Mouse (Mus musculus): Measurements from ENCODE around the gene Prkca. TPM values are rescaled to one million over a fixed set of nuclear protein-coding genes. Genes with fewer than 3 reads are reported as not detected.
"Not testable (repeated sequence)": the region's sequence is repeated elsewhere in the genome, so short reads cannot be mapped to it uniquely, and the experiment has no call there.

Prkca gene
- polyA plus RNA-seq, 1 experiment from 2014 or later, result 12.6 TPM

GRCm38 (mm10) chr11:108091238-108091637, 252.5 kb downstream of the Prkca start:
- H3K9me3 ChIP-seq (ENCODE audit: control insufficient read depth, low read length), result no peaks in the 10 kb centered on the region
- no peak overlapping the region for H3K4me2 ChIP-seq (ENCODE audit: low read depth, low read length)
- no peak overlapping the region for H3K27ac ChIP-seq (ENCODE audit: low read depth, low read length)

GRCm38 (mm10) chr11:108090706-108091105, 253.0 kb downstream of the Prkca start:
- no peaks in the 10 kb centered on the region for H3K36me3 ChIP-seq (ENCODE audit: control insufficient read depth, insufficient read depth, low read length)
- WGBS, result 69% methylated on average over 8 of the region's 8 CpGs
- H3K27ac ChIP-seq (ENCODE audit: low read depth, low read length), result no peak overlapping the region
- no peaks in the 10 kb centered on the region for H3K4me1 ChIP-seq (ENCODE audit: control insufficient read depth, insufficient read depth, low read length)
- H3K9me3 ChIP-seq (ENCODE audit: control insufficient read depth, low read length), result no peaks in the 10 kb centered on the region
- ATAC-seq (ENCODE audit: low read depth), result no peak
- no peak overlapping the region for H3K9ac ChIP-seq (replicated peaks; ENCODE audit: low read depth, low read length)
- H3K27me3 ChIP-seq (ENCODE audit: control insufficient read depth, insufficient read depth, low read length), result no peaks in the 10 kb centered on the region
- H3K4me2 ChIP-seq (ENCODE audit: low read depth, low read length), result no peak overlapping the region
- no peak overlapping the region for H3K4me3 ChIP-seq (ENCODE audit: low read depth, low read length)

More at GRCm38 (mm10) chr11:108091238-108091637, 252.5 kb downstream of the Prkca start:
- H3K27me3 ChIP-seq (ENCODE audit: control insufficient read depth, insufficient read depth, low read length), result no peaks in the 10 kb centered on the region
- ATAC-seq (ENCODE audit: low read depth), result no peak
- no peaks in the 10 kb centered on the region for H3K36me3 ChIP-seq (ENCODE audit: control insufficient read depth, insufficient read depth, low read length)
- no peak overlapping the region for H3K4me3 ChIP-seq (ENCODE audit: low read depth, low read length)
- no peaks in the 10 kb centered on the region for H3K4me1 ChIP-seq (ENCODE audit: control insufficient read depth, insufficient read depth, low read length)
- no peak overlapping the region for H3K9ac ChIP-seq (replicated peaks; ENCODE audit: low read depth, low read length)
- WGBS, result 92% methylated on average over 3 of the region's 3 CpGs

- Histone ChIP-seq H3K4me3 (ENCODE audit: low read depth, low read length) (no peak overlapping the region), H3K27me3 (ENCODE audit: control insufficient read depth, insufficient read depth, low read length) (no peaks in the 10 kb centered on the region)
Observed at GRCm38 (mm10) chr11:108088063-108088462, 255.7 kb downstream of the Prkca start.

DNA sequence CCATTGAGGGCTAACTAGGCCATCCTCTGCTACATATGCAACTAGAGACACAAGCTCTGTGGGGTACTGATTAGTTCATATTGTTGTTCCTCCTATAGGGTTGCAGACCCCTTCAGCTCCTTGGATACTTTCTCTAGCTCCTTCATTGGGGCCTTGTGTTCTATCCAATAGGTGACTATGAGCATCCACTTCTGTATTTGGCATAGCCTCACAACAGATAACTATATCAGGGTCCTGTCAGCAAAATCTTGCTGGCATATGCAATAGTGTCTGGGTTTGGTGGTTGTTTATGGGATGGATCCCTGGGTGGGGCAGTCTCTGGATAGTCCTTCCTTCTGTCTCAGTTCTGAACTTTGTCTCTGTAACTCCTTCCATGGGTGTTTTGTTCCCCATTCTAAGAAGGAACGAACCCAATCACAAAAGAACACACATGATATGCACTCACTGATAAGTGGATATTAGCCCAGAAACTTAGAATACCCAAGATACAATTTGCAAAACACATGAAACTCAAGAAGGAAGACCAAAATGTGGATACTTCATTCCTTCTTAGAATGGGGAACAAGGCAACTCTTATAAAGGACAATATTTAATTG, 256.5 kb downstream of the Prkca start:
- not testable (repeated sequence) for H3K36me3 ChIP-seq (ENCODE audit: control insufficient read depth, insufficient read depth, low read length); H3K27ac ChIP-seq (ENCODE audit: low read depth, low read length); H3K27me3 ChIP-seq (ENCODE audit: control insufficient read depth, insufficient read depth, low read length); ATAC-seq (ENCODE audit: low read depth); H3K4me2 ChIP-seq (ENCODE audit: low read depth, low read length); H3K4me3 ChIP-seq (ENCODE audit: low read depth, low read length); H3K9ac ChIP-seq (replicated peaks; ENCODE audit: low read depth, low read length); H3K9me3 ChIP-seq (ENCODE audit: control insufficient read depth, low read length); H3K4me1 ChIP-seq (ENCODE audit: control insufficient read depth, insufficient read depth, low read length)
- 79% methylated on average over 1 of the region's 1 CpGs for WGBS

More at GRCm38 (mm10) chr11:108088063-108088462, 255.7 kb downstream of the Prkca start:
- Histone ChIP-seq H3K9me3 (ENCODE audit: control insufficient read depth, low read length) (no peaks in the 10 kb centered on the region), H3K36me3 (ENCODE audit: control insufficient read depth, insufficient read depth, low read length) (no peaks in the 10 kb centered on the region), H3K9ac (replicated peaks; ENCODE audit: low read depth, low read length) (no peak overlapping the region), H3K4me1 (ENCODE audit: control insufficient read depth, insufficient read depth, low read length) (no peaks in the 10 kb centered on the region), H3K4me2 (ENCODE audit: low read depth, low read length) (no peak overlapping the region), H3K27ac (ENCODE audit: low read depth, low read length) (no peak overlapping the region)
- no peak for ATAC-seq (ENCODE audit: low read depth)
- WGBS, result 93% methylated on average over 5 of the region's 5 CpGs

DNA sequence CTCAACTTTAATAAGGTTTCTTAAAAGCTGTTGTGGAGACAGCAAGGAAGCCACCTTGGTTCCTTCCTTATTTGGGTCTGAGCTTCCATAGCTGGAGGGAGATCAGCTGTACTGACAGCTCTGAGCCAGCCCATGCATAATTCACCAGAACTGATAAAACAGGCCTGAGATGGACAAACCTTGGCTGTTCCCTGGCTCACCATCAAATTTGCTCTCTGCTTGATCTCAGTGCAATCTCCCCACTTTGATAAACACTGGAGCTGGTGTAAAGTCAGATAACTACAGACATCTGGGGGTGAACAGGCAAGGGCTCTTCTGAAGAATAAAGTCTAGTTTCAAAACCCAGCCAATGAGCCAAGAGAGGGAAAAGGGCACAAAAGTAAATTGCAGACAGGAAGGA, 261.1 kb downstream of the Prkca start:
- no peak overlapping the region for H3K4me2 ChIP-seq (ENCODE audit: low read depth, low read length)
- no peak overlapping the region for H3K9ac ChIP-seq (replicated peaks; ENCODE audit: low read depth, low read length)
- H3K4me3 ChIP-seq (ENCODE audit: low read depth, low read length), result no peak overlapping the region
- ATAC-seq (ENCODE audit: low read depth), result no peak
- H3K27me3 ChIP-seq (ENCODE audit: control insufficient read depth, insufficient read depth, low read length), result no peaks in the 10 kb centered on the region
- no peaks in the 10 kb centered on the region for H3K36me3 ChIP-seq (ENCODE audit: control insufficient read depth, insufficient read depth, low read length)
- no peaks in the 10 kb centered on the region for H3K4me1 ChIP-seq (ENCODE audit: control insufficient read depth, insufficient read depth, low read length)
- no peak overlapping the region for H3K27ac ChIP-seq (ENCODE audit: low read depth, low read length)
- no peaks in the 10 kb centered on the region for H3K9me3 ChIP-seq (ENCODE audit: control insufficient read depth, low read length)

GRCm38 (mm10) chr11:108079946-108080650, 263.6 kb downstream of the Prkca start:
- WGBS, result 82% methylated on average over 5 of the region's 5 CpGs
- Histone ChIP-seq H3K4me2 (ENCODE audit: low read depth, low read length) (no peak overlapping the region), H3K27ac (ENCODE audit: low read depth, low read length) (no peak overlapping the region), H3K9me3 (ENCODE audit: control insufficient read depth, low read length) (no peaks in the 10 kb centered on the region), H3K36me3 (ENCODE audit: control insufficient read depth, insufficient read depth, low read length) (no peaks in the 10 kb centered on the region), H3K27me3 (ENCODE audit: control insufficient read depth, insufficient read depth, low read length) (no peaks in the 10 kb centered on the region), H3K4me1 (ENCODE audit: control insufficient read depth, insufficient read depth, low read length) (no peaks in the 10 kb centered on the region), H3K9ac (replicated peaks; ENCODE audit: low read depth, low read length) (no peak overlapping the region), H3K4me3 (ENCODE audit: low read depth, low read length) (no peak overlapping the region)
- no peak for ATAC-seq (ENCODE audit: low read depth)

- no peak overlapping the region for H3K9ac ChIP-seq (replicated peaks; ENCODE audit: low read depth, low read length)
- no peak overlapping the region for H3K4me2 ChIP-seq (ENCODE audit: low read depth, low read length)
- no peaks in the 10 kb centered on the region for H3K9me3 ChIP-seq (ENCODE audit: control insufficient read depth, low read length)
- H3K4me3 ChIP-seq (ENCODE audit: low read depth, low read length), result no peak overlapping the region
- 88% methylated on average over 5 of the region's 5 CpGs for WGBS
- H3K27me3 ChIP-seq (ENCODE audit: control insufficient read depth, insufficient read depth, low read length), result no peaks in the 10 kb centered on the region
- no peaks in the 10 kb centered on the region for H3K36me3 ChIP-seq (ENCODE audit: control insufficient read depth, insufficient read depth, low read length)
- no peak overlapping the region for H3K27ac ChIP-seq (ENCODE audit: low read depth, low read length)
- no peaks in the 10 kb centered on the region for H3K4me1 ChIP-seq (ENCODE audit: control insufficient read depth, insufficient read depth, low read length)
- ATAC-seq (ENCODE audit: low read depth), result no peak
Observed at GRCm38 (mm10) chr11:108079454-108079853, 264.3 kb downstream of the Prkca start.

GRCm38 (mm10) chr11:108077514-108077913, 266.2 kb downstream of the Prkca start:
- no peaks in the 10 kb centered on the region for H3K36me3 ChIP-seq (ENCODE audit: control insufficient read depth, insufficient read depth, low read length)
- H3K27ac ChIP-seq (ENCODE audit: low read depth, low read length), result no peak overlapping the region
- H3K9me3 ChIP-seq (ENCODE audit: control insufficient read depth, low read length), result no peaks in the 10 kb centered on the region
- no peak overlapping the region for H3K9ac ChIP-seq (replicated peaks; ENCODE audit: low read depth, low read length)
- H3K4me1 ChIP-seq (ENCODE audit: control insufficient read depth, insufficient read depth, low read length), result no peaks in the 10 kb centered on the region
- 91% methylated on average over 3 of the region's 3 CpGs for WGBS
- no peak overlapping the region for H3K4me3 ChIP-seq (ENCODE audit: low read depth, low read length)
- no peak overlapping the region for H3K4me2 ChIP-seq (ENCODE audit: low read depth, low read length)
- no peak for ATAC-seq (ENCODE audit: low read depth)
- no peaks in the 10 kb centered on the region for H3K27me3 ChIP-seq (ENCODE audit: control insufficient read depth, insufficient read depth, low read length)

DNA sequence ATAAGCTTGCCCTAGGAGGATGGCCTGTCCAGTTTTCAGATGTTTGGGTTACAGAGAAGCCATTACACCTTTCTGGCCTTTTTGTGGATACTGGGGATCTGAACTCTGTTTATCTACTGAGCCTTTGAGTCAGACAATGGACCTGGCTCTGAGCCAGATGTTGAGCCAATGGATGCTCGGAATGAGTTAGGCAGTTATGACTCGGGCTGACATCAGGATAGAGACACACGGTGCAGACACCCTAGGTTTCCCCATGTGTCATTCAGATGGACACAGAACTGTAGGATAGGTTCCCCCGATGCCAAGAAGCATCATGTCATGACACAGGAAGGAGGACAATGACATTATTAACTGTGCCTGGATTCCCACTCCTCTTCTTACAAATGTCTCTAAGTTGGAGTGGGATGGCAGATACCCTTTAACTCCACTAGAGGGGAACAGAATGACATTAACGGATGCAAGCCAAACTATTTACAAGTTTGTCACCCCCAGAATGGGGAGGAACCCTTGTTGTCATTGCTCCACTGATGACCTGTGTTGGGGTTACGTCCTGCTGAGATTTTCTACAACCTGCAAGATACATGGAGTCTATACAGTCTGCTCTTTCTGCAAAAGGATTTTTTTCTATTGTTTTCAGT, 271.0 kb downstream of the Prkca start:
- no peak overlapping the region for H3K4me2 ChIP-seq (ENCODE audit: low read depth, low read length)
- no peak for ATAC-seq (ENCODE audit: low read depth)
- no peaks in the 10 kb centered on the region for H3K36me3 ChIP-seq (ENCODE audit: control insufficient read depth, insufficient read depth, low read length)
- H3K27me3 ChIP-seq (ENCODE audit: control insufficient read depth, insufficient read depth, low read length), result no peaks in the 10 kb centered on the region
- no peak overlapping the region for H3K27ac ChIP-seq (ENCODE audit: low read depth, low read length)
- H3K9ac ChIP-seq (replicated peaks; ENCODE audit: low read depth, low read length), result no peak overlapping the region
- H3K9me3 ChIP-seq (ENCODE audit: control insufficient read depth, low read length), result no peaks in the 10 kb centered on the region
- H3K4me3 ChIP-seq (ENCODE audit: low read depth, low read length), result no peak overlapping the region
- WGBS, result 77% methylated on average over 6 of the region's 6 CpGs
- no peaks in the 10 kb centered on the region for H3K4me1 ChIP-seq (ENCODE audit: control insufficient read depth, insufficient read depth, low read length)

All from neural tube, embryonic 14.5 days (tissue).